Mouse (Mus musculus): ENCODE results near the gene S100a16. TPM values are rescaled to one million over a fixed set of nuclear protein-coding genes. Genes with fewer than 3 reads are reported as not detected.

The S100a16 gene
- polyA plus RNA-seq, 1 experiment from 2014 or later: 252 TPM

- Histone ChIP-seq H3K4me2 (ENCODE audit: low read length) (peak within 1 kb of the TSS; percentile 76), H3K36me3 (ENCODE audit: insufficient read depth, low read length) (peaks cover 14% of the 10 kb centered on the region), H3K9ac (ENCODE audit: low read depth, low read length) (peak within 1 kb of the TSS; percentile 99), H3K27ac (peak within 1 kb of the TSS; percentile 98), H3K4me1 (replicated peaks; ENCODE audit: insufficient read depth, low read length) (peaks cover 6% of the 10 kb centered on the region), H3K9me3 (replicated peaks; ENCODE audit: low read length) (no peaks in the 10 kb centered on the region), H3K4me3 (replicated peaks; ENCODE audit: low read depth, low read length) (peak within 1 kb of the TSS; percentile 95), H3K27me3 (ENCODE audit: insufficient read depth, low read length) (no peaks in the 10 kb centered on the region)
- 0 out of 2 replicates have a peak, but pooled peaks have one; percentile 1 for TF ChIP-seq CTCF (IDR thresholded peaks at IDR 0.05; ENCODE audit: low read depth)
- ATAC-seq (replicated peaks; ENCODE audit: low FRiP score, low read depth) (peak; percentile 92), DNase-seq (ENCODE audit: low spot score) (peak; percentile 99)
- under 1% methylated on average over 64 of the region's 66 CpGs for WGBS
These were observed 27.9 kb upstream of the S100a16 start, which contains the start of gene Chtop for GRCm38 (mm10) chr3:90508950-90509746. TSS of gene Chtop (minus strand) at chr3:90509498.

- H3K36me3 ChIP-seq (ENCODE audit: insufficient read depth, low read length): peaks cover 11% of the 10 kb centered on the region
- TF ChIP-seq CTCF (IDR thresholded peaks at IDR 0.05; ENCODE audit: low read depth): no peak
- no peak overlapping the region for H3K9ac ChIP-seq (ENCODE audit: low read depth, low read length)
- ATAC-seq (replicated peaks; ENCODE audit: low FRiP score, low read depth) (no peak), DNase-seq (ENCODE audit: low spot score) (no peak)
- H3K27ac ChIP-seq: peak overlapping the region; percentile 98
- WGBS: 26% methylated on average over 2 of the region's 2 CpGs
- H3K4me3 ChIP-seq (replicated peaks; ENCODE audit: low read depth, low read length): peak overlapping the region; percentile 95
- no peaks in the 10 kb centered on the region for H3K9me3 ChIP-seq (replicated peaks; ENCODE audit: low read length)
- H3K4me1 ChIP-seq (replicated peaks; ENCODE audit: insufficient read depth, low read length): peaks cover 6% of the 10 kb centered on the region
- no peaks in the 10 kb centered on the region for H3K27me3 ChIP-seq (ENCODE audit: insufficient read depth, low read length)
- peak overlapping the region; percentile 76 for H3K4me2 ChIP-seq (ENCODE audit: low read length)
These were observed 27.3 kb upstream of the S100a16 start for GRCm38 (mm10) chr3:90509747-90510123.

- Histone ChIP-seq H3K27ac (no peak overlapping the region), H3K27me3 (ENCODE audit: insufficient read depth, low read length) (no peaks in the 10 kb centered on the region), H3K9ac (ENCODE audit: low read depth, low read length) (no peak overlapping the region), H3K4me1 (replicated peaks; ENCODE audit: insufficient read depth, low read length) (peaks cover 16% of the 10 kb centered on the region), H3K4me2 (ENCODE audit: low read length) (no peak overlapping the region), H3K36me3 (ENCODE audit: insufficient read depth, low read length) (no peaks in the 10 kb centered on the region), H3K9me3 (replicated peaks; ENCODE audit: low read length) (no peaks in the 10 kb centered on the region), H3K4me3 (replicated peaks; ENCODE audit: low read depth, low read length) (no peak overlapping the region)
- no peak for TF ChIP-seq CTCF (IDR thresholded peaks at IDR 0.05; ENCODE audit: low read depth)
- WGBS: 77% methylated on average over 5 of the region's 5 CpGs
- ATAC-seq (replicated peaks; ENCODE audit: low FRiP score, low read depth) (no peak), DNase-seq (ENCODE audit: low spot score) (no peak)
These were observed 24.8 kb upstream of the S100a16 start for GRCm38 (mm10) chr3:90512276-90512675.

- H3K27ac ChIP-seq: peak overlapping the region; percentile 81
- peak overlapping the region; percentile 46; the same call in 1 of the 2 replicates for H3K4me3 ChIP-seq (replicated peaks; ENCODE audit: low read depth, low read length)
- H3K9ac ChIP-seq (ENCODE audit: low read depth, low read length): 0 out of 2 replicates have a peak overlapping the region, but pooled peaks have one; percentile 58
- WGBS: 57% methylated on average over 9 of the region's 9 CpGs
- no peak for ATAC-seq (replicated peaks; ENCODE audit: low FRiP score, low read depth)
- peaks cover 16% of the 10 kb centered on the region for H3K4me1 ChIP-seq (replicated peaks; ENCODE audit: insufficient read depth, low read length)
- no peak for TF ChIP-seq CTCF (IDR thresholded peaks at IDR 0.05; ENCODE audit: low read depth)
- H3K36me3 ChIP-seq (ENCODE audit: insufficient read depth, low read length): no peaks in the 10 kb centered on the region
- peak overlapping the region; percentile 84 for H3K4me2 ChIP-seq (ENCODE audit: low read length)
- no peaks in the 10 kb centered on the region for H3K9me3 ChIP-seq (replicated peaks; ENCODE audit: low read length)
- no peaks in the 10 kb centered on the region for H3K27me3 ChIP-seq (ENCODE audit: insufficient read depth, low read length)
- DNase-seq (ENCODE audit: low spot score): peak; percentile 27
These were observed 24.0 kb upstream of the S100a16 start for GRCm38 (mm10) chr3:90512948-90513642.

GRCm38 (mm10) chr3:90513796-90514590 is 23.1 kb upstream of the S100a16 start, which contains the start of the genes S100a1 and S100a13:
TSS of gene S100a1 (minus strand) at chr3:90514392.
TSS of gene S100a13 (plus strand) at chr3:90514435.
- H3K9ac ChIP-seq (ENCODE audit: low read depth, low read length): peak within 1 kb of the TSS; percentile 58
- whole genome bisulfite sequencing: 3% methylated on average over 25 of the region's 25 CpGs
- ATAC-seq (replicated peaks; ENCODE audit: low FRiP score, low read depth): peak; percentile 65
- H3K27me3 ChIP-seq (ENCODE audit: insufficient read depth, low read length): no peaks in the 10 kb centered on the region
- peak within 1 kb of the TSS; percentile 84 for H3K4me2 ChIP-seq (ENCODE audit: low read length)
- peak within 1 kb of the TSS; percentile 81 for H3K27ac ChIP-seq
- TF ChIP-seq CTCF (IDR thresholded peaks at IDR 0.05; ENCODE audit: low read depth): peak; percentile 61; the same call in 1 of the 2 replicates
- peak within 1 kb of the TSS; percentile 46 for H3K4me3 ChIP-seq (replicated peaks; ENCODE audit: low read depth, low read length)
- peak; percentile 82 for DNase-seq (ENCODE audit: low spot score)
- no peaks in the 10 kb centered on the region for H3K36me3 ChIP-seq (ENCODE audit: insufficient read depth, low read length)
- H3K4me1 ChIP-seq (replicated peaks; ENCODE audit: insufficient read depth, low read length): peaks cover 16% of the 10 kb centered on the region
- H3K9me3 ChIP-seq (replicated peaks; ENCODE audit: low read length): no peaks in the 10 kb centered on the region
